ENCODE assay signal across 9 mouse cellular contexts in the genomic region with DNA sequence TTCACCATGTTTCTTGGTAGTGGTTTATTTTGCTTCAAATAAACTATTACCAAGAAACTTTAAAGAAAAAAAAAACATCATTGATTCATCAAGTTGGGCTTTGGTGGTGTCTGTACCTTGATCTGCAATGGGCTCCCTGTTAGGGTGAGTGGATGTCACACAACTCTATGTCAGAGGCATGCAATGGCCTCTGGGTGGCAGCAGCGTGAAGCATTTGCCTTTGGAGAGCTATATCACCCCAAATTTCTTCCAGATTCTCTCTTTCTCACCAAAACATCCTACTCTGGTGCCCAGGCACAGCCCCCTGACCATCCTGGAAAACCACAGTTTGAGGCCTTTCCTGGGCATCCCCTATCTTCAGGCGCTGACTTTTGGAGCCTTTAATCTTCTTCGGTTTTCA. TPM values are rescaled to one million over a fixed set of nuclear protein-coding genes. Genes with fewer than 3 reads are reported as not detected.
DNase-seq lines count a peak whose midpoint lies in the region; ATAC-seq and TF ChIP-seq lines count a peak whose summit lies in the region.
"Had no signal": no experiment of that assay in that cellular context is flagged by ENCODE, and none has a peak within 500 bp of the region (broad histone marks: within the 10 kb centered on the region; RNA-seq: fewer than 3 reads in every experiment).

No protein-coding gene starts in this region.

- TF ChIP-seq RAD21 in CH12.LX (IDR thresholded peaks at IDR 0.05; ENCODE audit: low read depth, low read length): peak; percentile 80

- H3K9me3 ChIP-seq in hindbrain, embryonic 11.5 days (ENCODE audit: control insufficient read depth, low read length): no peaks in the 10 kb centered on the region
- no peaks in the 10 kb centered on the region for H3K9me3 ChIP-seq in hindbrain, embryonic 13.5 days
- H3K9me3 ChIP-seq in CH12.LX (replicated peaks; ENCODE audit: low read length): no peaks in the 10 kb centered on the region
- H3K9me3 ChIP-seq in intestine, embryonic 16.5 days (ENCODE audit: control insufficient read depth, low read length): no peaks in the 10 kb centered on the region
- H3K9me3 ChIP-seq: embryonic facial prominence, embryonic 15.5 days had no signal

- no peak for TF ChIP-seq EP300 in CH12.LX (IDR thresholded peaks at IDR 0.05; ENCODE audit: low read length)

- in situ Hi-C loops in CH12.LX (cut with MboI; ENCODE audit: low pct_ligation_motif_present, low pct_unique_long_range_greater_than_20kb, low sequenced_read_pairs): loop anchor here (10.0 kb wide), 1 partner anchor 274 kb away; no protein-coding TSS in a partner anchor

- peak; percentile 70 for DNase-seq in hindbrain, embryonic 11.5 days (ENCODE audit: low spot score)
- DNase-seq in CH12.LX (ENCODE audit: extremely low read depth): peak; percentile 49
- peak; percentile 43 to 74 for DNase-seq in adrenal gland, postnatal 36 days
- DNase-seq in forelimb bud, embryonic 11.5 days (ENCODE audit: low read depth, low spot score): peak; percentile 49
- DNase-seq in left cerebral cortex, adult 18-20 months (ENCODE audit: low spot score in 2 of 2): peak; percentile 49 to 58
- peak; percentile 22 for DNase-seq in retina, adult 2 months (ENCODE audit: low read depth, low spot score)

- no peak for ATAC-seq in hindbrain, embryonic 11.5 days (ENCODE audit: low FRiP score)
- ATAC-seq in hindbrain, embryonic 13.5 days (ENCODE audit: low FRiP score): no peak
- ATAC-seq in intestine, embryonic 16.5 days: no peak

- dilution Hi-C loops in CH12.LX (cut with MboI; ENCODE audit: extremely low pct_ligation_motif_present, extremely low pct_unique_long_range_greater_than_20kb, low sequenced_read_pairs): no loop called here

- no peaks in the 10 kb centered on the region for H3K36me3 ChIP-seq in hindbrain, embryonic 11.5 days (ENCODE audit: control insufficient read depth, insufficient read depth, low read length)
- H3K36me3 ChIP-seq in hindbrain, embryonic 13.5 days: no peaks in the 10 kb centered on the region
- no peaks in the 10 kb centered on the region for H3K36me3 ChIP-seq in CH12.LX (replicated peaks in 1 of 2; ENCODE audit: control insufficient read depth in 1 of 2, insufficient read depth in 1 of 2, low read length in 1 of 2)
- H3K36me3 ChIP-seq in intestine, embryonic 16.5 days (ENCODE audit: control insufficient read depth, insufficient read depth, low read length): no peaks in the 10 kb centered on the region
- H3K36me3 ChIP-seq: embryonic facial prominence, embryonic 15.5 days had no signal

- no peak overlapping the region for H3K4me3 ChIP-seq in hindbrain, embryonic 11.5 days (ENCODE audit: low read depth, low read length)
- H3K4me3 ChIP-seq in hindbrain, embryonic 13.5 days: no peak overlapping the region
- no peak overlapping the region for H3K4me3 ChIP-seq in CH12.LX (replicated peaks in 1 of 3; ENCODE audit: low read depth in 2 of 3, low read length in 2 of 3, poor library complexity in 1 of 3)
- H3K4me3 ChIP-seq in intestine, embryonic 16.5 days (ENCODE audit: low read length): no peak overlapping the region
- H3K4me3 ChIP-seq: embryonic facial prominence, embryonic 15.5 days had no signal

- H3K27me3 ChIP-seq in hindbrain, embryonic 11.5 days (ENCODE audit: control insufficient read depth, insufficient read depth, low read length): no peaks in the 10 kb centered on the region
- no peaks in the 10 kb centered on the region for H3K27me3 ChIP-seq in hindbrain, embryonic 13.5 days
- peaks cover 6% of the 10 kb centered on the region for H3K27me3 ChIP-seq in CH12.LX (replicated peaks)
- no peaks in the 10 kb centered on the region for H3K27me3 ChIP-seq in intestine, embryonic 16.5 days (replicated peaks; ENCODE audit: control insufficient read depth, insufficient read depth, low read length)
- H3K27me3 ChIP-seq: embryonic facial prominence, embryonic 15.5 days had no signal

- peak; percentile 45 to 83; a peak in 3 of 4 replicates for TF ChIP-seq CTCF in CH12.LX (conservative IDR thresholded peaks at IDR 0.05 in 1 of 2, IDR thresholded peaks at IDR 0.05 in 1 of 2; ENCODE audit: low read depth in 2 of 2, low read length in 2 of 2)

- H3K27ac ChIP-seq in hindbrain, embryonic 11.5 days (ENCODE audit: low read depth, low read length): no peak overlapping the region
- H3K27ac ChIP-seq in hindbrain, embryonic 13.5 days: no peak overlapping the region
- H3K27ac ChIP-seq in CH12.LX (ENCODE audit: insufficient read depth, low read depth): no peak overlapping the region
- no peak overlapping the region for H3K27ac ChIP-seq in intestine, embryonic 16.5 days (ENCODE audit: low read length)
- H3K27ac ChIP-seq: embryonic facial prominence, embryonic 15.5 days had no signal

- no peak for TF ChIP-seq POLR2A in CH12.LX (IDR thresholded peaks at IDR 0.05; ENCODE audit: low read depth, low read length)

- no peak overlapping the region for H3K4me2 ChIP-seq in hindbrain, embryonic 11.5 days (replicated peaks; ENCODE audit: low read depth, low read length)
- no peak overlapping the region for H3K4me2 ChIP-seq in hindbrain, embryonic 13.5 days
- H3K4me2 ChIP-seq in CH12.LX (ENCODE audit: insufficient read depth, low read depth, poor library complexity, severe bottlenecking): no peak overlapping the region
- H3K4me2 ChIP-seq in intestine, embryonic 16.5 days (ENCODE audit: low read depth, low read length): no peak overlapping the region
- H3K4me2 ChIP-seq: embryonic facial prominence, embryonic 15.5 days had no signal

- H3K9ac ChIP-seq in hindbrain, embryonic 11.5 days (ENCODE audit: low read depth, low read length): no peak overlapping the region
- H3K9ac ChIP-seq in hindbrain, embryonic 13.5 days: no peak overlapping the region
- H3K9ac ChIP-seq in CH12.LX (ENCODE audit: insufficient read depth, low read depth): no peak overlapping the region
- no peak overlapping the region for H3K9ac ChIP-seq in intestine, embryonic 16.5 days (ENCODE audit: low read depth, low read length)
- H3K9ac ChIP-seq: embryonic facial prominence, embryonic 15.5 days had no signal

- no peaks in the 10 kb centered on the region for H3K4me1 ChIP-seq in hindbrain, embryonic 11.5 days (replicated peaks; ENCODE audit: control insufficient read depth, insufficient read depth, low read length)
- no peaks in the 10 kb centered on the region for H3K4me1 ChIP-seq in hindbrain, embryonic 13.5 days (replicated peaks)
- peaks cover 0 to 7% of the 10 kb centered on the region in 2 experiments; a peak in 2 of 4 replicates for H3K4me1 ChIP-seq in CH12.LX (ENCODE audit: control insufficient read depth in 1 of 2, insufficient read depth in 2 of 2)
- no peaks in the 10 kb centered on the region for H3K4me1 ChIP-seq in intestine, embryonic 16.5 days (ENCODE audit: control insufficient read depth, insufficient read depth, low read length)
- H3K4me1 ChIP-seq: embryonic facial prominence, embryonic 15.5 days had no signal

- no peaks in the 10 kb centered on the region for H3K79me2 ChIP-seq in CH12.LX (replicated peaks; ENCODE audit: control insufficient read depth, extremely low read depth, insufficient read depth, poor library complexity, severe bottlenecking)

- 39% methylated on average over 3 of the region's 3 CpGs for WGBS in hindbrain, embryonic 11.5 days
- WGBS in hindbrain, embryonic 13.5 days: 47% methylated on average over 3 of the region's 3 CpGs
- 44% methylated on average over 3 of the region's 3 CpGs for WGBS in intestine, embryonic 16.5 days

TF ChIP-seq in CH12.LX, 34 proteins besides CTCF, POLR2A, EP300 and RAD21:
- peak; percentile 69 for TF ChIP-seq SMC3 (IDR thresholded peaks at IDR 0.05; ENCODE audit: low read depth, low read length)
- no peak for TF ChIP-seq SIN3A (IDR thresholded peaks at IDR 0.05; ENCODE audit: low read length)

RNA-seq across cellular contexts. Expression of a gene that starts 33.0 kb away (rescaled TPM):
- polyA plus RNA-seq in hindbrain, embryonic 11.5 days (2014; fragmentation: Nextera tagmentation; extraction: Ambion mirVana): 66.0 and 76.6 TPM in 2 replicates
- polyA plus RNA-seq in hindbrain, embryonic 13.5 days (2015; fragmentation: Nextera tagmentation; extraction: Ambion mirVana): 46.0 and 46.5 TPM in 2 replicates
- total RNA-seq in CH12.LX (2012; rRNA removed) (15.0 and 15.7 TPM in 2 replicates), CH12.LX (2014; rRNA removed) (33.7 and 37.6 TPM in 2 replicates)
- polyA plus RNA-seq in CH12.LX (2012; ENCODE audit: insufficient read length, low read depth): 35.5 and 39.8 TPM in 2 replicates
- total RNA-seq in adrenal gland, postnatal 36 days (2021): 10 to 100 TPM; 46.3 to 58.4 TPM
- total RNA-seq in left cerebral cortex, adult 18-20 months (2021): 10 to 100 TPM; 48.4 to 53.5 TPM
- 21.0 and 23.1 TPM in 2 replicates for polyA plus RNA-seq in intestine, embryonic 16.5 days (2015; fragmentation: Nextera tagmentation; extraction: Ambion mirVana)
